Mouse (Mus musculus) forebrain, postnatal 0 days (tissue): ENCODE measurements around the gene Tyms. TPM values are rescaled to one million over a fixed set of nuclear protein-coding genes. Genes with fewer than 3 reads are reported as not detected.
A peak's percentile ranks its signal among the peaks of the same experiment; 100 is the strongest.

Experiments
- ATAC-seq: fragments of 200-750 bp; cut with Nextera tagmentation; 2 replicates; pipeline ENCODE4 v1.8.0; 2017; ENCODE audit warnings: mild to moderate bottlenecking, moderate library complexity
- DNase-seq: peaks from one replicate; pipeline ENCODE4 v3.0.0-alpha.2; 2015
- H3K27ac ChIP-seq: fragments of 300-500 bp; sonication (generic); 2 replicates; pipeline ENCODE4 v1.5.1; 2014; ENCODE audit warnings: low read depth, mild to moderate bottlenecking, antibody characterized with exemption, low read length, moderate library complexity, mixed read lengths
- H3K27me3 ChIP-seq: fragments of 300-500 bp; sonication (generic); 2 replicates; pipeline ENCODE4 v1.6.1; 2014; ENCODE audit warnings: mild to moderate bottlenecking, low read length, mixed read lengths; ENCODE audit not compliant: insufficient read depth
- H3K36me3 ChIP-seq: fragments of 300-500 bp; sonication (generic); 2 replicates; pipeline ENCODE4 v1.6.1; 2014; ENCODE audit warnings: mild to moderate bottlenecking, moderate library complexity; ENCODE audit not compliant: insufficient read depth
- H3K4me1 ChIP-seq: fragments of 300-500 bp; sonication (generic); 2 replicates; pipeline ENCODE4 v1.6.1; 2014; ENCODE audit warnings: antibody characterized with exemption; ENCODE audit not compliant: insufficient read depth
- H3K4me2 ChIP-seq: fragments of 300-500 bp; sonication (generic); 2 replicates; pipeline ENCODE4 v1.6.1; 2014; ENCODE audit warnings: low read depth, mild to moderate bottlenecking, moderate library complexity
- H3K4me3 ChIP-seq: fragments of 300-500 bp; sonication (generic); 2 replicates; pipeline ENCODE4 v1.5.1; 2014; ENCODE audit warnings: low read depth, low read length, mixed read lengths
- H3K9ac ChIP-seq: fragments of 300-500 bp; sonication (generic); 2 replicates; pipeline ENCODE4 v1.6.1; 2014; ENCODE audit warnings: mild to moderate bottlenecking
- H3K9me3 ChIP-seq: fragments of 300-500 bp; sonication (generic); 2 replicates; pipeline ENCODE4 v1.6.1; 2016; ENCODE audit warnings: low read length
- CTCF ChIP-seq: sonication (generic); IDR thresholded peaks from 2 replicates; pipeline ENCODE4 v1.5.1; 2016; ENCODE audit warnings: antibody characterized with exemption, control low read depth, low read depth
- WGBS: fragments of 180-500 bp; shearing (Covaris S2); extraction: QIAGEN DNeasy Blood & Tissue Kit; methylation state at CpG from one replicate; pipeline ENCODE4 v1.1.7; 2014; 5-methylcytosine and 5-hydroxymethylcytosine counted together
- polyA plus RNA-seq: library from polyadenylated mRNA; unstranded; fragments of >200 nt; fragmentation: Nextera tagmentation; extraction: Ambion mirVana; gene quantifications from 2 replicates; pipeline ENCODE4 v1.2.1, GENCODE M21; 2015
- total RNA-seq: library from RNA; depleted of rRNA; stranded (reverse); fragments of >200 nt; gene quantifications from 2 replicates; pipeline ENCODE4 v1.2.3, GENCODE M21; 2014

Gene Tyms
- total and polyA plus RNA-seq, 2 experiments from 2014 or later = 14.3 to 26.8 TPM

- WGBS = 72% methylated on average over 6 of the region's 6 CpGs
- H3K9ac ChIP-seq = no peak overlapping the region
- no peaks in the 10 kb centered on the region for H3K9me3 ChIP-seq
- DNase-seq = no peak
- H3K27me3 ChIP-seq = no peaks in the 10 kb centered on the region
- no peaks in the 10 kb centered on the region for H3K36me3 ChIP-seq
- no peak overlapping the region for H3K27ac ChIP-seq
- no peak for ATAC-seq
- no peak overlapping the region for H3K4me3 ChIP-seq
- H3K4me2 ChIP-seq = 0 out of 2 replicates have a peak overlapping the region, but pooled peaks have one; percentile 97
- no peak for TF ChIP-seq CTCF
- peaks cover 7% of the 10 kb centered on the region; the same call in 1 of the 2 replicates for H3K4me1 ChIP-seq
Observed at GRCm38 (mm10) chr5:30108233-30108632, 34.8 kb upstream of the Tyms start.

- ATAC-seq = peak; percentile 30
- TF ChIP-seq CTCF = no peak; the same call in 1 of the 2 replicates
- Histone ChIP-seq H3K4me2 (peak overlapping the region; percentile 97), H3K27me3 (no peaks in the 10 kb centered on the region), H3K27ac (peak overlapping the region; percentile 62), H3K9ac (no peak overlapping the region), H3K9me3 (no peaks in the 10 kb centered on the region), H3K4me3 (no peak overlapping the region), H3K36me3 (no peaks in the 10 kb centered on the region), H3K4me1 (peaks cover 7% of the 10 kb centered on the region; the same call in 1 of the 2 replicates)
- DNase-seq = no peak
- 10% methylated on average over 5 of the region's 5 CpGs for WGBS
Observed at GRCm38 (mm10) chr5:30107611-30108041, 34.2 kb upstream of the Tyms start.

GRCm38 (mm10) chr5:30107186-30107585 is 33.8 kb upstream of the Tyms start:
- H3K4me3 ChIP-seq = no peak overlapping the region
- peaks cover 7% of the 10 kb centered on the region; the same call in 1 of the 2 replicates for H3K4me1 ChIP-seq
- no peak overlapping the region for H3K9ac ChIP-seq
- ATAC-seq (peak; percentile 35), DNase-seq (peak; percentile 42)
- H3K4me2 ChIP-seq = peak overlapping the region; percentile 97
- no peaks in the 10 kb centered on the region for H3K9me3 ChIP-seq
- H3K36me3 ChIP-seq = no peaks in the 10 kb centered on the region
- H3K27me3 ChIP-seq = no peaks in the 10 kb centered on the region
- 7% methylated on average over 7 of the region's 7 CpGs for WGBS
- H3K27ac ChIP-seq = peak overlapping the region; percentile 62
- TF ChIP-seq CTCF = no peak

GRCm38 (mm10) chr5:30106756-30107155 is 33.3 kb upstream of the Tyms start:
- no peak overlapping the region for H3K4me3 ChIP-seq
- no peak for DNase-seq
- WGBS = 11% methylated on average over 2 of the region's 2 CpGs
- H3K9ac ChIP-seq = no peak overlapping the region
- H3K36me3 ChIP-seq = no peaks in the 10 kb centered on the region
- peak overlapping the region; percentile 62; the same call in 1 of the 2 replicates for H3K27ac ChIP-seq
- no peaks in the 10 kb centered on the region for H3K9me3 ChIP-seq
- H3K4me1 ChIP-seq = peaks cover 7% of the 10 kb centered on the region; the same call in 1 of the 2 replicates
- TF ChIP-seq CTCF = no peak
- ATAC-seq = no peak
- peak overlapping the region; percentile 97 for H3K4me2 ChIP-seq
- H3K27me3 ChIP-seq = no peaks in the 10 kb centered on the region

GRCm38 (mm10) chr5:30105668-30106300 is 32.4 kb upstream of the Tyms start, which contains the start of gene 3110082J24Rik:
Gene 3110082J24Rik (minus strand): TSS chr5:30106086.
- Histone ChIP-seq H3K27me3 (no peaks in the 10 kb centered on the region), H3K36me3 (no peaks in the 10 kb centered on the region), H3K27ac (peak within 1 kb of the TSS; percentile 62), H3K9me3 (no peaks in the 10 kb centered on the region), H3K4me1 (peaks cover 7% of the 10 kb centered on the region; the same call in 1 of the 2 replicates), H3K9ac (peak within 1 kb of the TSS; percentile 53), H3K4me2 (peak within 1 kb of the TSS; percentile 97), H3K4me3 (peak within 1 kb of the TSS; percentile 56)
- peak; percentile 56 for ATAC-seq
- DNase-seq = peak; percentile 77
- WGBS = under 1% methylated on average over 29 of the region's 29 CpGs
- TF ChIP-seq CTCF = no peak

GRCm38 (mm10) chr5:30104841-30105667 is 31.6 kb upstream of the Tyms start, which contains the start of gene Garem2:
Gene Garem2 (plus strand): TSS chr5:30105161.
- TF ChIP-seq CTCF = no peak
- peak within 1 kb of the TSS; percentile 56 for H3K4me3 ChIP-seq
- peak within 1 kb of the TSS; percentile 97 for H3K4me2 ChIP-seq
- H3K27me3 ChIP-seq = no peaks in the 10 kb centered on the region
- H3K9me3 ChIP-seq = no peaks in the 10 kb centered on the region
- H3K9ac ChIP-seq = peak within 1 kb of the TSS; percentile 53
- peaks cover 7% of the 10 kb centered on the region; the same call in 1 of the 2 replicates for H3K4me1 ChIP-seq
- no peaks in the 10 kb centered on the region for H3K36me3 ChIP-seq
- WGBS = under 1% methylated on average over 58 of the region's 65 CpGs
- H3K27ac ChIP-seq = peak within 1 kb of the TSS; percentile 62
- peak; percentile 57 for ATAC-seq
- DNase-seq = peak; percentile 63
